Comparison of ENCODE assay signal across 8 mouse cellular contexts in the genomic region with DNA sequence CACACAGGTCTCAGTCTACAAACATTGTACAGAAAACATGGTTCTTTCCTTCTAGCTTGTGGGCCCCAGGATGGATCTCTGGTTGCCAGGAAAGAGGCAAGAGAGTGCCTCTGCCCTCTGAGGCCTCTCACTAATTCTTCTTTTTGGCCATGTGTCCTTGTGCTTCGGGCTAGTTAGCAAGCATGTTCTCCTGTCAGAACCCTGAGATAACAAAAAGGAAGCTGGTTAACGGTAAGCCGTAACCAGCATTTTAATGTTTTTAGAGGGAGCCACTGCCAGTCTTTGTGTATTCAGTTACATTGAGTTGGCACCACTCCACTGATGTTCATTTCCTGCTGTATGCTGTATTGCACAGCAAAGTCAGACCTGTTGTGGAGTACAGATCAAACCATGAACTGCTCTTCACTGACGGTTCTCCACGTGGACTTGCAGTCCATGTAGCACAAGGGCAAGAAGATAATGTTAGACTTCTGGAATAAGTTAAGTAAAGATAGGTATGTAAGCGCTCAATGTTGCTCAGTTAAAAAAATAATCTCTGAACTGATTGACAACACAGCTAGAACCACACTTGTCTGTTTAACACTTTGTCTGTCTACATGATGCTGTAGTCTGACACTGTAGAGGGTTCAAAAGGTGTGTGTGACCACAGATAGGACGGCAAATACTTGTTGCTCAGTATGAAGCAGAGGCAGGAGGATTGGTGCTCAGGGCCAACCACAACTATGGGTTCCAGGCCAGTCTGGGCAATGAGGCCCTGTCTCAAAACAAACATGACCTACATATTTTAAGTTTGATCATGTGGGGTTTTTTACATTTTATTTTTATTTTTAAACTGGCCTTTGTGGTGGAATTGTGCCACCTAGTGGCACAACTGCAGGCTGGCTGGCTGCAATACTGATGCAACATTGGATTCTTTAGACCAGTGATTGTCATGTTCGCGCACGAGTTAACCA. TPM values are rescaled to one million over a fixed set of nuclear protein-coding genes. Genes with fewer than 3 reads are reported as not detected.
DNase-seq lines count a peak whose midpoint lies in the region; ATAC-seq and TF ChIP-seq lines count a peak whose summit lies in the region.

No protein-coding gene starts in this region.

- peak; percentile 30 to 55 for DNase-seq in left cerebral cortex, postnatal 14 days (ENCODE audit: low spot score in 2 of 2)
- no peak for DNase-seq in left cerebral cortex, postnatal 10 days (ENCODE audit: extremely low spot score in 1 of 2, low spot score in 2 of 2)
- DNase-seq in MEL (ENCODE audit: low read depth, low spot score) = peak; percentile 80
- peak; percentile 54 for DNase-seq in embryo, embryonic 11 days
- DNase-seq in spleen, postnatal 4 days (ENCODE audit: low spot score in 2 of 2) = no peak

- peak; percentile 96 for TF ChIP-seq RAD21 in MEL (IDR thresholded peaks at IDR 0.05; ENCODE audit: low read depth, low read length)

- ATAC-seq in inflammation-experienced regulatory T-cells, adult 6 months = peak; percentile 62
- ATAC-seq in megakaryocyte, adult 5-6 weeks (ENCODE audit: poor library complexity, severe bottlenecking) = 0 out of 2 replicates have a peak, but pooled peaks have one; percentile 59
- no peak for ATAC-seq in frontal cortex, adult (ENCODE audit: low TSS enrichment)

- H3K4me1 ChIP-seq in MEL (ENCODE audit: control insufficient read depth in 1 of 2, insufficient read depth in 2 of 2, low read length in 2 of 2) = peaks cover 12 to 26% of the 10 kb centered on the region in 2 experiments

- TF ChIP-seq POLR2A in MEL (IDR thresholded peaks at IDR 0.05; ENCODE audit: control insufficient read depth in 1 of 2, insufficient read depth in 1 of 2, low read depth in 1 of 2, low read length in 2 of 2, poor library complexity in 1 of 2) = no peak

- intact Hi-C loops in left cerebral cortex, postnatal 14 days (cut with DNase I) = loop anchor here (5.0 to 10.0 kb wide), 3 partner anchors 129 to 264 kb away; no protein-coding TSS in a partner anchor
- intact Hi-C loops in left cerebral cortex, postnatal 10 days (cut with DNase I) = loop anchor here (5.0 to 10.0 kb wide), 4 partner anchors 129 to 521 kb away; no protein-coding TSS in a partner anchor

- peak; percentile 9 to 54; a peak in 2 of 4 replicates for TF ChIP-seq EP300 in MEL (IDR thresholded peaks at IDR 0.05; ENCODE audit: low read depth in 1 of 2, low read length in 2 of 2)

- no peak overlapping the region for H3K4me3 ChIP-seq in MEL (ENCODE audit: control insufficient read depth in 1 of 2, insufficient read depth in 1 of 2, low read depth in 2 of 2, low read length in 2 of 2)

- no peaks in the 10 kb centered on the region for H3K27me3 ChIP-seq in MEL (ENCODE audit: control insufficient read depth in 1 of 2, insufficient read depth in 2 of 2, low read length in 2 of 2)

- H3K9me3 ChIP-seq in MEL (replicated peaks; ENCODE audit: insufficient read depth, low read length) = no peaks in the 10 kb centered on the region

- H3K79me2 ChIP-seq in MEL (ENCODE audit: control insufficient read depth, insufficient read depth, low read length, poor library complexity) = no peaks in the 10 kb centered on the region

- peak overlapping the region; percentile 20 for H3K9ac ChIP-seq in MEL (ENCODE audit: control insufficient read depth, low read depth, low read length, poor library complexity, severe bottlenecking)

- H3K27ac ChIP-seq in MEL (ENCODE audit: control insufficient read depth, low read depth, low read length) = peak overlapping the region; percentile 64

- peak; percentile 74 to 90 (median 82) for TF ChIP-seq CTCF in MEL (IDR thresholded peaks at IDR 0.05 in 2 of 3, conservative IDR thresholded peaks at IDR 0.05 in 1 of 3; ENCODE audit: control insufficient read depth in 1 of 3, insufficient read depth in 1 of 3, low read depth in 2 of 3, low read length in 3 of 3, poor library complexity in 1 of 3, severe bottlenecking in 1 of 3)

- peaks cover 2 to 23% of the 10 kb centered on the region in 2 experiments; a peak in 3 of 4 replicates for H3K36me3 ChIP-seq in MEL (ENCODE audit: control insufficient read depth in 1 of 2, insufficient read depth in 2 of 2, low read length in 2 of 2)

TF ChIP-seq in MEL, 35 proteins besides CTCF, POLR2A, EP300 and RAD21:
- TF ChIP-seq USF2 (IDR thresholded peaks at IDR 0.05; ENCODE audit: borderline replicate concordance in 1 of 2, insufficient read depth in 1 of 2, low read depth in 1 of 2, low read length in 2 of 2) (no peak), ZC3H11A (IDR thresholded peaks at IDR 0.05; ENCODE audit: low read depth, low read length) (peak; percentile 88), JUND (IDR thresholded peaks at IDR 0.05; ENCODE audit: low read depth, low read length) (no peak), MAX (IDR thresholded peaks at IDR 0.05; ENCODE audit: low read length) (peak; percentile 83), USF1 (IDR thresholded peaks at IDR 0.05; ENCODE audit: low read depth, low read length) (peak; percentile 24; the same call in 1 of the 2 replicates), HCFC1 (IDR thresholded peaks at IDR 0.05; ENCODE audit: low read depth, low read length) (no peak), MEF2A (IDR thresholded peaks at IDR 0.05; ENCODE audit: extremely low read depth, insufficient replicate concordance, low read depth, low read length, poor library complexity, severe bottlenecking) (no peak), MYC (IDR thresholded peaks at IDR 0.05; ENCODE audit: low read depth, low read length) (peak; percentile 75), GATA1 (IDR thresholded peaks at IDR 0.05; ENCODE audit: low read depth, low read length) (0 out of 2 replicates have a peak, but pooled peaks have one; percentile 21), CHD1 (IDR thresholded peaks at IDR 0.05; ENCODE audit: low read depth, low read length) (0 out of 2 replicates have a peak, but pooled peaks have one; percentile 41), MAZ (IDR thresholded peaks at IDR 0.05; ENCODE audit: low read depth, low read length) (no peak), BHLHE40 (IDR thresholded peaks at IDR 0.05; ENCODE audit: borderline replicate concordance, low read depth, low read length) (0 out of 2 replicates have a peak, but pooled peaks have one; percentile 27), ETS1 (IDR thresholded peaks at IDR 0.05; ENCODE audit: low read depth, low read length) (peak; percentile 50; the same call in 1 of the 2 replicates), TBP (IDR thresholded peaks at IDR 0.05; ENCODE audit: low read depth, low read length) (no peak), SIN3A (IDR thresholded peaks at IDR 0.05; ENCODE audit: low read length) (peak; percentile 88), ZNF384 (IDR thresholded peaks at IDR 0.05; ENCODE audit: low read depth, low read length) (0 out of 2 replicates have a peak, but pooled peaks have one; percentile 64), MXI1 (IDR thresholded peaks at IDR 0.05; ENCODE audit: low read depth, low read length) (peak; percentile 98), RCOR1 (IDR thresholded peaks at IDR 0.05; ENCODE audit: low read depth, low read length) (no peak), SMC3 (IDR thresholded peaks at IDR 0.05; ENCODE audit: low read depth, low read length) (peak; percentile 86), NRF1 (IDR thresholded peaks at IDR 0.05; ENCODE audit: insufficient read depth, low read depth, low read length, poor library complexity, severe bottlenecking) (no peak), GABPA (IDR thresholded peaks at IDR 0.05; ENCODE audit: low read depth, low read length) (no peak), KAT2A (conservative IDR thresholded peaks at IDR 0.05; ENCODE audit: low read depth, low read length) (no peak)

RNA-seq across cellular contexts. Expression of a gene that starts 53.4 kb away (rescaled TPM):
- 10 to 100 TPM; 32.0 to 34.7 TPM for total RNA-seq in left cerebral cortex, postnatal 14 days (2021)
- 10 to 100 TPM; 31.7 to 34.3 TPM for total RNA-seq in left cerebral cortex, postnatal 10 days (2021)
- 5.7 and 6.7 TPM in 2 replicates for total RNA-seq in MEL (2012; rRNA removed)
- 10 to 100 TPM; 10.3 to 19.8 TPM for polyA plus RNA-seq in MEL (2012; ENCODE audit: insufficient read depth in 1 of 2, insufficient read length in 2 of 2, low read depth in 1 of 2, low replicate concordance in 2 of 2, missing spikeins in 1 of 2)
- polyA plus RNA-seq in inflammation-experienced regulatory T-cells, adult 6 months (2017; shearing (Covaris generic)) = 10 to 100 TPM; 36.0 to 74.1 (median 67.4) TPM
- 50.7 and 54.8 TPM in 2 replicates for total RNA-seq in megakaryocyte, adult 5-6 weeks (2015)
- 55.7 and 59.8 TPM in 2 replicates for total RNA-seq in megakaryocyte, adult 5-6 weeks (2017)

Comparison
In these comparisons a context has a peak if more than half of its experiments do, and no peak if none do; other contexts are left out.
1. DNase-seq: peak in left cerebral cortex, postnatal 14 days (2 of 2), MEL (single experiment) and embryo, embryonic 11 days (single experiment); none in left cerebral cortex, postnatal 10 days (0 of 2) and spleen, postnatal 4 days (0 of 2).